Mouse (Mus musculus) MEL (cell line): ENCODE measurements around the gene Top2a.

ENCODE experiments used
- CTCF ChIP-seq, 3 experiments: IDR thresholded peaks in 2 of 3; conservative IDR thresholded peaks in 1 of 3; 2 replicates each; pipeline ENCODE4 v1.5.1; 2011 to 2012; ENCODE audit warnings: low read length in 3 of 3, low read depth in 2 of 3, mild to moderate bottlenecking in 2 of 3, improper control_type of control experiment in 1 of 3, inconsistent platforms in 1 of 3, mixed read lengths in 1 of 3, moderate library complexity in 1 of 3; ENCODE audit not compliant: control insufficient read depth in 1 of 3, insufficient read depth in 1 of 3, poor library complexity in 1 of 3, severe bottlenecking in 1 of 3
- ELF1 ChIP-seq: IDR thresholded peaks from 2 replicates; pipeline ENCODE4 v1.6.1; 2014; ENCODE audit warnings: low read depth, mild to moderate bottlenecking, inconsistent platforms, low read length, improper control_type of control experiment, moderate library complexity
- EP300 ChIP-seq, 2 experiments: IDR thresholded peaks; 2 replicates each; pipeline ENCODE4 v1.6.1; 2011; ENCODE audit warnings: improper control_type of control experiment in 2 of 2, low read length in 2 of 2, low read depth in 1 of 2, mild to moderate bottlenecking in 1 of 2
- HCFC1 ChIP-seq: IDR thresholded peaks from 2 replicates; pipeline ENCODE4 v1.6.1; 2012; ENCODE audit warnings: low read depth, mild to moderate bottlenecking, inconsistent platforms, low read length, improper control_type of control experiment, moderate library complexity
- JUND ChIP-seq: IDR thresholded peaks from 2 replicates; pipeline ENCODE4 v1.6.1; 2011; ENCODE audit warnings: low read depth, mild to moderate bottlenecking, improper control_type of control experiment, low read length
- MAX ChIP-seq: IDR thresholded peaks from 2 replicates; pipeline ENCODE4 v1.6.1; 2011; ENCODE audit warnings: low read length, improper control_type of control experiment
- POLR2A ChIP-seq, 2 experiments: IDR thresholded peaks; 2 replicates each; pipeline ENCODE4 v1.6.1; 2011 to 2012; ENCODE audit warnings: low read length in 2 of 2, mild to moderate bottlenecking in 2 of 2, control low read depth in 1 of 2, improper control_type of control experiment in 1 of 2, low read depth in 1 of 2, moderate library complexity in 1 of 2; ENCODE audit not compliant: control insufficient read depth in 1 of 2, insufficient read depth in 1 of 2, poor library complexity in 1 of 2
- POLR2AphosphoS2 ChIP-seq: IDR thresholded peaks from 2 replicates; pipeline ENCODE4 v1.6.1; 2011; ENCODE audit warnings: low read length, improper control_type of control experiment
- TBP ChIP-seq: IDR thresholded peaks from 2 replicates; pipeline ENCODE4 v1.8.0; 2011; ENCODE audit warnings: low read depth, low read length, improper control_type of control experiment
- UBTF ChIP-seq: IDR thresholded peaks from 2 replicates; pipeline ENCODE4 v1.6.1; 2012; ENCODE audit warnings: low read depth, mild to moderate bottlenecking, inconsistent platforms, low read length, improper control_type of control experiment, moderate library complexity, borderline replicate concordance; ENCODE audit not compliant: insufficient read depth
- ZMIZ1 ChIP-seq: IDR thresholded peaks from 2 replicates; pipeline ENCODE4 v1.6.1; 2012; ENCODE audit warnings: low read depth, mild to moderate bottlenecking, inconsistent platforms, low read length, improper control_type of control experiment, moderate library complexity
- ZNF384 ChIP-seq: IDR thresholded peaks from 2 replicates; pipeline ENCODE4 v1.6.1; 2012; ENCODE audit warnings: low read depth, mild to moderate bottlenecking, inconsistent platforms, low read length, improper control_type of control experiment

GRCm38 (mm10) chr11:99025878-99026277 lies 1.9 kb upstream of the Top2a start:
- TF ChIP-seq MAX (no peak), CTCF (IDR thresholded peaks at IDR 0.05 in 2 of 3, conservative IDR thresholded peaks at IDR 0.05 in 1 of 3; ENCODE audit: control insufficient read depth in 1 of 3, insufficient read depth in 1 of 3, low read depth in 2 of 3, low read length in 3 of 3, poor library complexity in 1 of 3, severe bottlenecking in 1 of 3) (no peak), POLR2A (IDR thresholded peaks at IDR 0.05; ENCODE audit: control insufficient read depth in 1 of 2, insufficient read depth in 1 of 2, low read depth in 1 of 2, low read length in 2 of 2, poor library complexity in 1 of 2) (no peak), ELF1 (no peak), ZNF384 (no peak), TBP (no peak), ZMIZ1 (no peak), UBTF (no peak), JUND (no peak), POLR2AphosphoS2 (no peak), EP300 (IDR thresholded peaks at IDR 0.05; ENCODE audit: low read depth in 1 of 2, low read length in 2 of 2) (no peak), HCFC1 (no peak)
